Mouse (Mus musculus): ENCODE results near the gene AL732309.1.

GRCm38 (mm10) chr2:25242101-25242506 is 4.6 kb downstream of the AL732309.1 start, which contains the start of the genes Rnf208 and Cysrt1:
- TF ChIP-seq CTCF (IDR thresholded peaks at IDR 0.05; ENCODE audit: low read depth) (no peak), EP300 (IDR thresholded peaks at IDR 0.05; ENCODE audit: low read depth) (no peak)
